Mouse (Mus musculus) spleen, adult 2 months (tissue): ENCODE results near the gene Mlxipl.

Experiments used
- CTCF ChIP-seq: fragments of 200-500 bp; IDR thresholded peaks from 2 replicates; pipeline ENCODE4 v1.5.1; 2011; ENCODE audit warnings: mild to moderate bottlenecking, inconsistent platforms; ENCODE audit not compliant: insufficient read depth, insufficient read length, insufficient replicate concordance; ENCODE audit errors: extremely low read depth
- POLR2A ChIP-seq: fragments of 200-500 bp; IDR thresholded peaks from 2 replicates; pipeline ENCODE4 v1.6.1; 2011; ENCODE audit warnings: low read depth, low read length, inconsistent platforms

GRCm38 (mm10) chr5:135172986-135173385, 83.3 kb downstream of the Mlxipl start:
- TF ChIP-seq CTCF = no peak
- TF ChIP-seq POLR2A = no peak
